Mouse (Mus musculus): ENCODE results near the gene Dnah7c. TPM values are rescaled to one million over a fixed set of nuclear protein-coding genes. Genes with fewer than 3 reads are reported as not detected.
"Not testable (repeated sequence)": the region's sequence is repeated elsewhere in the genome, so short reads cannot be mapped to it uniquely, and the experiment has no call there.

Gene Dnah7c
- polyA plus RNA-seq (2012; rRNA removed): 0.03 and 0.10 TPM in 2 replicates

DNA sequence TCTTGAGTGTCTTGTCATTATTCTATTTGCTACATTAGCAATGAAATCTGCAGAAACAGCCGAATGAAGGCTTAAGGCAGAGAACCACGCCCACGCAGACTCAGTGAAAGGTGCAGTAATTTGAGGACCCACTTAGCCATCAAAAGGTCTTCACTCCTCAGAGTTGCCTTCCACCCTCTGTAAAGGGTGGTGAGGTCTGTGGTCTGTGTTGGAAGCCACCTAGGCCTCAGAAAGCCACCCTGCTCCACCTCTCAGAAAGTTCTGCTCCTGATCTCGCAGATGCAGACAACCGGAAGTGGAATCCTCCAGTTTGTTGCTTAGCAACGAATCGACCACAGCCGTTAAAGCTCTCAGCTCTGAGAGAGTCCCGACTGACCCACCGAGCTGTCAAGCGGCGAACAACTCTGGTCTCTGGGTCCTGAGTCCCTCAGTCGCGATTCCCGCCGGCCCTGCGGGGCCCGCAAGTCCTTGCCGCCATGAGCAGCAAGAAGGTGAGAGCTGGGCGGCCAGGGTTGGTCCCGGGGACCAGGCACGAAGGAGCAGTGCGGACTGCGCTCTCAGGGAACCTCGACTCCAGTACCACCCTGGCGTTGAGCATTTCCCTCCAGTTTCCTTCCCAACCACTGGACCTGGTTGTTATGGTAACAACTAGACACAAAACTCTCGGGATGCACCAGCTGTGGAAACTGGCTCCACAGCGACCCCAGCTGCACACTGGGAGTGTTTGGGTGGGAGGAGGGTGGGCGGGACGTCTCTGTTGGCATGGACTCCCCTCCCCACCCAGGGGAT lies at the start of gene Dnah7c:
Gene Dnah7c (plus strand): TSS at position 456 of the 789 bp plus-strand sequence.
- DNase-seq (ENCODE audit: low read depth): no peak

DNA sequence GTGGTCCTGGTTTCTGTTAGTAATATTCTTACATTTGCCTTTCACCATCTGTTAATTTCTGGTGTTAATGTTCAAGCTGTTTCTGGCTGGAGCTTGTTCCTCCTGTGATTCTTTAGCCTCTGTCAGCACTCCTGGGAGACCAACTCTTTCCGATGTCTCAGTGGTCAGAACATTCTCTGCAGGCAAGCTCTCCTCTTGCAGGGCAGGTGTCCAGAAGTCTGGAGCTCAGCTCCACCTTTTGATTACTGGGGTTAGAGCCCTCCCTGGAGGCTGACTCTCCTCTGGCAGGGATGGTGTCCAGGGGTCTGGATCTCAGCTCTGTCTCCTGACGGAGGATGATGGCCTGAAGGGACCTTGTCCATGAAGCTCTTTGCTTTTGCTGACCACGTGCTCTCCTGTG lies 44.8 kb upstream of the Dnah7c start:
- DNase-seq (ENCODE audit: low read depth): not testable (repeated sequence)

DNA sequence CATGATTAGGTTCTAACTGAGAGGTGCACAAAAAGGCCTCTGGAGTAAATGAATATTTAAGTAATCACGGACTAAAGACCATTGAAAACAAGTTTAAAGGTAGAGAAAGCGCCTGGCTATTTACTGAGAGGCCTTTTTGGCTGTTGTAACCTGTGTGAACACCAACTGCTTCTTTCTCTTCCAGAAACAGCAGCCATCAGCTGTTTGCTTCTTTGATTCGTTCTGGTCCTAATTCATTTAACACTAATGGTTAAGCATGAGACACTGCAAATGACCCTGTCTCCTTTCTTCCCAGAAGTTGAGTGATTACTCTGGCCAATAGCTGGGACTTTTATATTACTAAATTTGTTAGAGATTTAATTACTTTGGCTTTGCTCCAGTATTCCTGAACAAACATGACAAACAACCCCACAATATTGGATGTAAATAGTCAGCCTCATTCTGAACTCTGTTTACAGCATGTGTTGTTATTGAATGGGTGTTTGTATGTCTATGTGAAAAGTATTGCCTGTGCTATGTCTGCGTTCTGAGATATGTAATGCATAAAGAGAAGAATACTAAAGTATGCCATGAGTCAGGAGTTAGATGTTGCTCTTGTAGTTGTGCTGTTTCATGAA lies 30.6 kb upstream of the Dnah7c start:
- DNase-seq (ENCODE audit: low read depth): not testable (repeated sequence)

DNA sequence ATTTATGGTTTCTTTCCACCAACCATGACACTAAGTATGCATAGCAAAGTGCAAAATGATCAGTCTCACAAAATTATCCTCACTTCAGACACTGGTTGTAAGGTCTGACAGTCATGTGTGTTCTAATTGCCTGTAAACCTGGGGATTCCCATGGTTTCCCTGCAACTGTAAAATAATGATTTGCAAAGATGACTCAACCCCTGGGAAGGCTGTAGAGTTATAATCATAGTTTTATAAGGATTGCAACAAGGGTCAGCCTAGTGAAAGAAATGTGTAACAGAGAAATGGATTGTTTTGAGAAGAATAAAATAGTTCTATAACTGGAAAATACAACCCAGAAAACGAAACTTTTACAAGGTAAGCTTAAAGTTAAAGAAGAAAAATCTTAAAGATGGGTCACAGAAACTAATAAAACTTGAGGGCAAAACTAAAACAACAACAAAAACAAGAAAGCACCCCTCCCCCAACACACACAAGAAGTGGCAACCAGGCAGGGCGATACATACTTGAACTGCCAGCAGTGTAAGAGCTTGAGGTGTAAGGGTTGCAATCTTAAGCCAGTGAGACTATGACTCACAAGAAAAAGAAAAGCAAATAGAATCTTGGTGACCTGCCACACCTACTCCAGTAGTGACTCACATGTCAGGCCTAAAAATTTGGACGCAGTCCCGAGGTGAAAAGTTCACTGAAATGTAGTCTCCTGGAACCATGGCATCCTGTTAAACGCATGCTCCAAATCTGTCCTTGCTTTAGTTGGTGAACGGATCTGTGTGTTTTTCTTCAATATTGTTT lies 16.9 kb upstream of the Dnah7c start:
- DNase-seq (ENCODE audit: low read depth): no peak

DNA sequence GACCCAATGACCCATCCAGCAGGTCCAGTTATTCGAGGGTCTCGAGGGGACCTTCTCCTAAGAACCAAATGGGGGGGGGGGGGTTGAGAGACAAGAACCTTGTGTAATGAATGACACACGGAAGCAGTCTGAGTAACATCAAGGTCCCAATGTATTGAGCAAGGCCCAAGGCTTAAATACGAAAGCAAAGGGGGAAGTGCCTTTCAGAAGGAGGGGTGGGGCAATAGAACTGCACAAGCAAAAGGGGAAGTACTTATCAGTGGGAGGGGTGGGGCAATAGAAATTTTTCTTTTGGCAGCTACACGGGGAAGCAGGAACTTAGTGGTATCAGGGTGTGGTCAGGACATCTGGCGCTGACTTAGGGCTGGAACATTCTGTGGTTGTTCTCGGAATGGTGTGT lies 10.6 kb upstream of the Dnah7c start:
- DNase-seq (ENCODE audit: low read depth): not testable (repeated sequence)

DNA sequence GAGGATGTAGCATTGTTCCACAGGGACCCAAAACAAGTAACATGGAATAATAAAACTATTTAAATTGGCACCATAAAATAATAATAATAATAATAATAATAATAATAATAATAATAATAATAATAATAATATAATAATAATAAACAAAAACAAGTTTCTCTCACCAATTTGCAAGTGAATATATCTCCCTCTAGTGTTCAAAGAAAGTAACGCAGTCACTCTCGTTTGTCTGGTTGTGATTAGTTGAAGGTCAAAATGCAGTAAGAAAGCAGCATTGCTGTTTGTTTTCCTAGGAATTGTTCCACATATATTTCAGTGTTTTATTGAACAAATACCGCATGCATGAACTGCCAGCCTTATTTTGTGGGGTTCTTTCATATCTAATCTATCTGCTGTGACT lies 8.4 kb upstream of the Dnah7c start:
- not testable (repeated sequence) for DNase-seq (ENCODE audit: low read depth)

DNA sequence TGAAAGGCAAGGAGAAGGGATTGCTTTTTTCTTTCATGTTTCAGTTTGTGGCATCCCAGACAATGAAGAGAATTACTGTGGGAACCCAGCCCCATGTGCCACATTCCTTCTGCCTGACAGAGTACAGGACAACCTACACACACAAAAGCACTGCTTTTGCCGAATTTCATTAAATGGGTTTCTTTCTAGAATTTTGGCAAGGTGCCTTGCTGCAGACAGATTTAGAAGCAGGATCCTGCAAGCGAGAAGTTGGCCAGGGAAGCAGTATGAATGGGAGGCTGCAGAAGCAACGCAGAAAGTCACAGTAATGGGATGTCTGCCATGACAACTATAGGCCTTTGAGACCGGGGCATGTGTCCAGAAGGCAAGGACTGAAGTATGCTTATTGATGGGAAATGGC lies 6.4 kb upstream of the Dnah7c start:
- not testable (repeated sequence) for DNase-seq (ENCODE audit: low read depth)

DNA sequence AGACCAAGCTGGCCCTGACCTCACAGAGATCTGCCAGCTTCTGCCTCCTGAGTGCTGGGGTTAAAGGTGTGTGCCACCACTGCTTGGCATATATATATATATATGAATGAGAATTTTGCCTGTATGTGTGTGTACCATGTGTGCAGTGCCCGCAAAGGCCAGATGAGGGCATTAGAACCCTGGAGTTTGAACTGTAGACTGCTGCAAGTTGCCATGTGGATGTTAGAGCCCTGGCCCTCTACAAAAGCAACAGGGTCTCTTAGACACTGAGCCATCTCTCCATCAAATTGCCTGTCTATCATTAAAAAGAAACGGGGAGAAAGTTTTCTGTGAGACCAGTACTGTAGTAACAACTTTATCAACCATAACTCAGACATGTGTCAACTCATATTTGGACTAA lies 3.0 kb downstream of the Dnah7c start:
- DNase-seq (ENCODE audit: low read depth): no peak

DNA sequence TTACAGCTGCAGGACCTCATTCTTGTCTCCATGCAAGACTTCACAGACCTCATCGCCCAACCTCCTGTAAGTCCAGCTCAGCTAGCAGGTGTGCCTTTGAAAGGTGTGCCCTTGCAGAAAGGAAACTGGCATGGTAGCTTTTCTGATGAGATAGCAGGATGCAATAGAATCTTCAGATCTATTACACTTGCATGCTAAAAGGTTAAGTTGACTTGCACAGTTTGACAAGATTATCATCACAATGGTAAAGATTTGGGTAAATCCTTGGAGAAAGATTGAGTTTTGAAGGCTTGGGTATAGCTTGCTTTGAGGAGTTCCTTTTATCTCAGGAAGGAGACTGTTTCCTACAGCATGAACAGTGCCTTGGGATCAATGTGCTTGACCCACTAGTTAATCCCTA lies 89.3 kb downstream of the Dnah7c start:
- DNase-seq (ENCODE audit: low read depth): not testable (repeated sequence)

DNA sequence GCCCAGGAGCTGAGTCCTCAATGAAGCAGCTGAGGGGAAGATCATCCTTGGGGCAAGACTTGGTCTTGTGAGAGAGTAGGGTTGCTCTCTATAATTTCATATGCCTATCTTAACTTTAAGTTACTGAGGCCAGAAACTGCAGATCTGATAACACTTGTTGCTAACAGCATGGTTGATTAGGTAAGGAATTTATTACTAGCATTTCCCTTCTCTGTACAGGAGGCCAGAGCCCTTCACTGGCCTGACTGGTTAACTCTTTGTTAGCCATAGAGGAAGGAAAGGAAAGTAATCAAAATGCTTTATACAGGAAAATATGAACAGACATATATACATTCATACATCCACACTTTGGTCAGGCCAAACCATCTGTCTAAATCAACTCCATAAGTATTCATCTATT lies 95.6 kb downstream of the Dnah7c start:
- no peak for DNase-seq (ENCODE audit: low read depth)

DNA sequence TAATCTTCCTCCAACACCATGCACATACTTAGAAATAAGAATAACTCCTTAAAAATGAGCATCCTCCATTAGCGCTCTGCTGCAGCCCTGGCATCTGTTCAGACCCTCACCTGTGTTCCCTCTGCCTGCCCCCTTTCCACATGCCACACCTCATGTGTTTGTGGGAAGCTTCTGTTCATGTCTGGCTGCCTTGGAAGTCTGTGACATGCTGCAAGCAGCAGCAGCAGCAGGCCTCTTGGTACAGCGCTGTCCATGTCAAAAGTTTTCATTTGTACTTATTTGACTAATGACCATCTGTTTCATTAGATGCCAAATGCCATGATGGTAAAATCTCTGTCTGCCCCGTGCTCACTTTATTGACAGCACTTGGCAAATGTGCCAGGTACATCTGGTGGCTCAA lies 101.1 kb downstream of the Dnah7c start:
- DNase-seq (ENCODE audit: low read depth): not testable (repeated sequence)

DNA sequence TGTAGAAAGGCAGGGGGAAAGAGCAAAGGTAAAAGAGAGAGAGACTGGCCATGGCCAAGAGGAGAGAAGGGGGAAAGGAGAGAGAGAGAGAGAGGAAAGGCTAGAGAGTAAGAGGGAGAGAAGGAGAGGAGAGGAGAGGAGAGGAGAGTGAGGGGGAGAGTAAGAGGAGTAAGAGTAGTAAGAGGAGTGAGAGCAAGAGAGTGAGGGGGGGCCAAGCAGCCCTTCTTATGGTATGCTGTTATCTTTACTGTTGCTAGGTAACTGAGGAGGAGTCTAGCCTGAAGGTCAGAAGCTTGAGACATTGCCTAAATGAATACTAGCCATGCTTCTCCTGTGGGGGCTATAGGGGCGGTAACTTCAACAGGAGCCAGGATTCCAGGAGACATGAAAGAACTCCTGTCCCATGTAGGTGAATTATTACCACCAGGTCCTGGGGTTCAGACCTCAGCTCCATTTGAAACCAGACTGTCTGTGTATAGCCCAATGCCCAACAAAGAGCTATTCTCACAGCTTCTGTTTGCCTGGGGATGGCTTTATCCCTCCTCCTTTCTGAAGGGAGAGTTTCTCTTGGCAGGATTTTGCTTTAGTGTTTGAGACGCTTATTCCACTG lies 119.5 kb downstream of the Dnah7c start:
- DNase-seq (ENCODE audit: low read depth): no peak

DNA sequence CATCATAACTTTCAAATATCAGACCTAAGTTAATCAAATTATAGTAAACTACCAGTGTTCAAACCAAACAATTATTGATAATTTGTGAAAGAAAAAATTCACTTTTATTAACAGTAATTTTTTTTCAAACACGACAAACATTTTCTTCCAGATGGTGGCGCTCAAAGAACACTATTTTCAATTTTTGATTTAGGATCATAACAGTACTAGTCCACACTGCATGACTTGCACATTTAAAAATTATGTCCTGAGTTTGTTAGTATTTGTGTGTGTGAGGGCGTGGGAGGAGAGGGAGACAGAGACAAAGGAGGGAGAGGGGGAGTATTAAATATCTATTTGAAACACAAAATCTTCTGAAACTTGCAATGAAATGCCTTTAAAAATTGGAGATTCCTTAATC lies 155.0 kb downstream of the Dnah7c start:
- no peak for DNase-seq (ENCODE audit: low read depth)

DNA sequence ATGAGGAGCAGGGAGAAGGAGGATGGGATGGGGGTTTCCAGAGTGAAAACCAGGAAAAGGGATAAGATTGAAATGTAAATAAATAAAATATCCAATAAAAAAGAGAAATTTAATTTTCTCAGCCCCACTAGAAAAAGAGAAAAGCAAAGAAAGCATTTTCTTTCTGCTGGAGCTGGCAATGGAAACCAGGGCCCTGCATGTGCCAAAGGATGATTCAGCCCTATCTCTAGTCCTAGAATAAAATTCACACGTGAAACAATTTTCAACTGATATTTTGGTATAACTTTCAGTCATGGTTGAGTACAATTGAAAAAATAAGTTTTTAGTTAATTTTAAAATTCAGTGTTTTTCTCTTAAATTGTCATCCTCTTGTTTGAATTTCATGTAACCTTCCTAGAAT lies 168.4 kb downstream of the Dnah7c start:
- DNase-seq (ENCODE audit: low read depth): not testable (repeated sequence)

DNA sequence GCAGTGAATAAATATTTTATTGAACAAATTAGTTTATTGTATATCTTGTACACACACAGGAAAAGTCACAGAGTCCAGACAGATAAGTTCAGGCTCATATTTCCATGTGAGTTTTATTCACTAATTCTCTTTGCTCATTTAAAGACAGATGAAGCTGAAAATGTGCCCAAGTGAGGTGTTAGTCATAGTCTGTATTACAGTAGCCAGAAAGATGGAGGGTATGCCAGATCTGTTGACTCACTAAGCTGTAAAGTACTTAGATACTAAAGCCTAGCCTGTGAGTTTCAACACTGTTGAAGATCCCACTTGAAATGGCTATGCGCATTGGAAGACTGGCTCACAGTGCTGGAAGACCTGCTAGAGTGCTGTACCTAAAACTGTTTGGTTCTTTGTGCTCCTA lies 171.0 kb downstream of the Dnah7c start:
- DNase-seq (ENCODE audit: low read depth): not testable (repeated sequence)

DNA sequence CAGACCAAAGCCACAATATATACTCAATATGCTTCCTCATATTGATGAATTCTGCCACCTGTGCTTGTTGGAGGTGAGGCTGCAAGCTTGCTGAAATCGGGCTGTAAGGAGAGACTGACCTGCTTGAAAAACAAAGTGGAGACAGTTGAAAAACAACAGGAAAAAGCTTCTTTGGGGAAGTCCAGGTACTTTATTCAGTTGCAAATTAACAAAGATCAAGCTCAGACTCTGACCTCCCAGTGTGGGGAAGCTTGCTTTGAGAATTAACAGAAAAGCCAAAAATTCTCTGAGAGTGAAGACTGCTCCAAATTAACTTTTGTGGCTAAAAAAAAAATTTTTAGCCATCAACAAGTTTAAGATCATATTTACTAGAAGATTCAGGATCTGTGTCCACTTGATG lies 194.9 kb downstream of the Dnah7c start:
- DNase-seq (ENCODE audit: low read depth): no peak

DNA sequence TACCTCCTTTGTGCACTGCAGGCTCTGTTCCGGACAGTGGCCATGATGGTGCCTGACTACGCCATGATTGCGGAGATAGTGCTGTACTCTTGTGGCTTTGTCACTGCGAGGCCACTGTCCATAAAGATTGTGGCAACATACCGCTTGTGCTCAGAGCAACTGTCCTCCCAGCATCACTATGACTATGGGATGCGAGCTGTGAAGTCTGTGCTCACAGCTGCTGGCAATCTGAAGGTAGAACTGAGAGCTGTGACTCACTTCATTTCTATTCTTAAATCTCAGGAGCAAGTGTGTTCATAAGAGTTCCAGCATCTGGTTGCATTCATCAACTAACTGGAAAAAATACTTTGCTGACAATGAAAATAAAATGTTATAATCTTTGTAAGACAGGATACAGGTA lies 200.5 kb downstream of the Dnah7c start:
- DNase-seq (ENCODE audit: low read depth): not testable (repeated sequence)

DNA sequence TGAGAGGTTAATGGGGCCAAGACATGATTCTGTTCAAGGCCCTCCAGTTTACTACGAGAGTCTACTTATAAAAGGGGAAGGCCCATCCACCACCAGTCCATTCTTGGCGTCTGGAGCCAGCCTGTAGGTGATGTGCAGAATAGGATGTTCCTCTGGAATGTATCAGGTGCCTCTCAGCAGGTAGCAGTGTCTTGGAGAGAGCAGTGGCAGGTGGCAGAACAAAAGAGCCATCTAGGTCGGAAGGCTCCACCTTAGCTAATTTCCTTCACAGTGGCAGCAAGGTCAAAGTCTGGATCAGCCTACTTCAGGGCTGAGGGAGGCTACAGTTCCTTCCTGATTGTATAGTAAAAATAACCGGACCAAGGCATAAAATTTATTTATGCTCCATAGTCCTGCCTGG lies 224.4 kb downstream of the Dnah7c start:
- DNase-seq (ENCODE audit: low read depth): not testable (repeated sequence)

DNA sequence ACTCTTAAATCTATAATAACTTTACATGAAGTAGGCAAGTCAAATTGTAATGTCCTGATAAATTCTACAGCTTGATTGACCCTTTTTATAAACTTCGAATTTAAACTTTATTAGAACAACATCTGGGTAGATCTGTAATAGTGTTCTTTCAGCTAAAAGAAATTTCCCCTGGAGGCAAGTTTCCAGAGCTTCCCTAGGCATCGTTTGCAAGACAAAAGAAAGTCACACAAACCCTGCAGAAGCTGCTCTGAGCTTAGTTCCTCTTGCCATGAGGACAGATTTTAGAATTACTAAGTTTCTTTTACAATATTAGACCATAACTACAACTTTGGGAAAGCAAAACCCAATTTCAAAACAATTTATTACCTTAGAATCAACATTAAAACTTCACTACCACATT lies 227.3 kb downstream of the Dnah7c start:
- DNase-seq (ENCODE audit: low read depth): not testable (repeated sequence)

DNA sequence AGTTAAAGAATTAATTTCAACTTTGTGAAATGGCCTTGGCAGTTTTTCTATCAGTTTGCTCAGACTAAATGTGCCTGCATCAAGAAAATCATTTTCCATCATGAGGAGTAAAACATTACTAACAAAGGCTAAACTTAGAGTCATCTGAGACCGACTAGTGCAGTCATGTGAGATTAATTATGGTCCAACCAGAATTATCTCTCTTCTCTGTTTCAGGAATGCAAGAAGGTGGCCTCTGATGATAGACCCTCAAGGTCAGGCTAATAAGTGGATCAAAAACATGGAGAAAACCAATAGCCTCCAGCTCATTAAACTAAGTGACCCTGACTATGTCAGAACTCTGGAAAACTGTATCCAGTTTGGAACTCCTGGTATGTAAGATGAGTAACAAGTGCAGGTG lies 299.4 kb downstream of the Dnah7c start:
- not testable (repeated sequence) for DNase-seq (ENCODE audit: low read depth)

DNA sequence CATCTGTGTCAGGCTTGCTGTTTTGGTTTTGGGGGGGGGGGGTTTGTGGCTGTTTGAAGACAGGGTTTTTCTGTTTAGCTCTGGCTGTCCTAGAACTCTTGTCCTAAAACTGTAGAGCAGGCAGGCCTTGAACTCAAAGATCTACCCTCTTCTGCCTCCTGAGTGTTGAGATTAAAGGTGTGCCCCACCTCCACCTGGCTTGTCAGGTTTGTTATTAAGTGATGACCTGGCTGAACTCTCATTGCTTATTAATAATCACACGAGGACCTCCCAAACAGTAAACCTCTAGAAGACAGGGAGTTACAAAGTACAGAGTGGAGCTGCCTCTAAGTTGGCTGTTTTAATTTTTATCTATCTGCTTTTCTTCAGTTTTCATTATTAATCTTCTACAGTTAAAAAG lies 299.9 kb downstream of the Dnah7c start:
- DNase-seq (ENCODE audit: low read depth): no peak

DNA sequence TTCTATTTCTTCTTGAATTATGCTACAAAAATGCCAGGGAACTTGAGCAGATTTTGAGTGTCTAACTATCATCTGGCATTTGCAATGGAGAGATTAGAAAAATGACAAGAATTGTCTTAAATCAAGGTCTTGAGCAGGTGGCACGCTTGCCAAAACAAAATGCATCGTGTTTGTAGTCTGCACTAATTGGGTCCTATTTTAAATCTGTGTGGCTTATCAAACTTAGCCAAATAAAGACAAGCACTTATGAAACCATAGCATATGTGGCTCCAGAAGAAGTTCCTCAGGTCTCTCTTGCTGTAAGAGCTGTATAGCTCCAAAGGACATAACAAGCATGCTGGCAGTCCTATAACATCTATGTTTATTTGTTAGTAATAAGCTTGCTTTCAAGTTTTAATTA lies 300.3 kb downstream of the Dnah7c start:
- DNase-seq (ENCODE audit: low read depth): not testable (repeated sequence)

Data from gonadal fat pad, adult 2 months (tissue).